Mouse (Mus musculus) C2C12 (cell line): ENCODE data around the gene Eif5a2. TPM values are rescaled to one million over a fixed set of nuclear protein-coding genes. Genes with fewer than 3 reads are reported as not detected.
"Not testable (repeated sequence)": the region's sequence is repeated elsewhere in the genome, so short reads cannot be mapped to it uniquely, and the experiment has no call there.

ENCODE experiments used
- H3K27me3 ChIP-seq: one replicate; pipeline ENCODE4 v1.6.1; 2011; ENCODE audit not compliant: control insufficient read depth, insufficient read depth, insufficient read length
- H3K36me3 ChIP-seq: one replicate; pipeline ENCODE4 v1.6.1; 2011; ENCODE audit not compliant: control insufficient read depth, insufficient read depth
- H3K4me3 ChIP-seq: one replicate; pipeline ENCODE4 v1.5.1; 2011; ENCODE audit warnings: mild to moderate bottlenecking, control low read depth; ENCODE audit not compliant: poor library complexity, insufficient read depth, severe bottlenecking
- H3K79me2 ChIP-seq: one replicate; pipeline ENCODE4 v1.6.1; 2011; ENCODE audit not compliant: control insufficient read depth, insufficient read depth
- H3K79me3 ChIP-seq: one replicate; pipeline ENCODE4 v1.6.1; 2011; ENCODE audit warnings: low read depth, control low read depth
- H3ac ChIP-seq: one replicate; pipeline ENCODE3; 2011; ENCODE audit warnings: low read depth; ENCODE audit not compliant: control insufficient read depth, insufficient read length
- CEBPB ChIP-seq: IDR thresholded peaks from one replicate; pipeline ENCODE4 v1.6.1; 2011; ENCODE audit warnings: low read depth, mild to moderate bottlenecking, control low read depth, moderate library complexity
- CTCF ChIP-seq: IDR thresholded peaks from one replicate; pipeline ENCODE4 v1.5.1; 2011; ENCODE audit not compliant: control insufficient read depth, insufficient read depth, insufficient read length
- FOSL1 ChIP-seq: IDR thresholded peaks from one replicate; pipeline ENCODE4 v1.8.0; 2011; ENCODE audit warnings: mild to moderate bottlenecking, low read length; ENCODE audit not compliant: poor library complexity, insufficient read depth, severe bottlenecking
- MAX ChIP-seq: IDR thresholded peaks from one replicate; pipeline ENCODE4 v1.6.1; 2011; ENCODE audit warnings: mild to moderate bottlenecking, control low read depth
- MYOD1 ChIP-seq: IDR thresholded peaks from one replicate; pipeline ENCODE4 v1.6.1; 2011; ENCODE audit warnings: low read depth; ENCODE audit not compliant: control insufficient read depth, insufficient read length
- MYOG ChIP-seq: IDR thresholded peaks from one replicate; pipeline ENCODE4 v1.6.1; 2011; ENCODE audit not compliant: control insufficient read depth, insufficient read length; ENCODE audit errors: extremely low read depth
- USF1 ChIP-seq: IDR thresholded peaks from one replicate; pipeline ENCODE4 v1.6.1; 2011; ENCODE audit warnings: low read depth, mild to moderate bottlenecking, control low read depth, moderate library complexity
- polyA plus RNA-seq: library from polyadenylated mRNA; unstranded; fragments of >200 nt; fragmentation: generic; extraction: Trizol; gene quantifications from one replicate; pipeline ENCODE4 v1.2.1, GENCODE M21; 2012; ENCODE audit warnings: missing spikeins

The Eif5a2 gene
- polyA plus RNA-seq, 1 experiment: 2.0 TPM

- TF ChIP-seq MYOG (no peak), FOSL1 (no peak), MYOD1 (no peak), MAX (no peak), CTCF (no peak), CEBPB (no peak), USF1 (no peak)
- no peaks in the 10 kb centered on the region for H3K36me3 ChIP-seq
- H3K79me3 ChIP-seq: no peaks in the 10 kb centered on the region
- H3K79me2 ChIP-seq: no peaks in the 10 kb centered on the region
- H3ac ChIP-seq: no peak overlapping the region
- H3K27me3 ChIP-seq: peaks cover 4% of the 10 kb centered on the region
- H3K4me3 ChIP-seq: no peak overlapping the region
Observed at GRCm38 (mm10) chr3:28748151-28748550, 32.9 kb upstream of the Eif5a2 start.

DNA sequence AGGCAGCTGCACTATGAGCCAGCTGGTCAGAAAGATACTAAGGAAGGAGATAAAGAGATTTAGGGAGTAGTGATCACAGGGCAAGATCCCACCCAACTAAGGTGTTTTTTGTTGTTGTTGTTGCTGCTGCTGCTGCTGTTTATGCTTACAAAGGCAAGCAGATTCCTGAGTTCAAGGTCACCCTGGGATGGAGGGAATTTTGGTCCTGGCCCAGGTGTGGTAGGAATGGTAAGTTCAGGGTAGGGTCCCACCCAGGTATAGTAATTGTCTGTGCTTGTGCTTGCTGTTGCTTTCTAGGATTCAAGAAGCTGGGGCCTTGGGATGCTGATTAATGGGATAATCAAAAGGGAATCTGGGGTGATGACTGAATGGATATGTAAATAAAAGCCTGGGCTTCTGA is 32.1 kb upstream of the Eif5a2 start:
- no peak for TF ChIP-seq FOSL1
- TF ChIP-seq MYOD1: no peak
- TF ChIP-seq CEBPB: no peak
- no peak for TF ChIP-seq MYOG
- TF ChIP-seq MAX: no peak
- no peak for TF ChIP-seq CTCF
- no peak overlapping the region for H3K4me3 ChIP-seq

DNA sequence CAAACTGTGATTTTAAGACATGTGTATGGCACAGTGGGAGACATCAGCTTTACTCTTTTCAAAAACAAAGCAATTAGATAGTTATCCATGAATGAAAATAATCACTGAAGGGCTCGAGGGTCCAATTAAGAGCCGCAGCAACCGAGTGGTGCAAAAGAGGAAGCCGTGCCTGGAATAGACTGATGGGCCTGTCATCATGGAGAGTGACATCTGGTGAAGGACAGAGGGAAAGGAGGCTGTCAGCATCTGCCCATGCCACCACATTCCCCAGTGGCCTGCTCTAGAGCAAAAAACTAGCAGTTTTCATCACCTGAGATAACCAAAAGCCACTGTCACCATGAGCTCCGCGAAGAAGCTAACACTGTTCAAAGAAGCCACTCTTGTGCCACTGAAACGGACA is 25.6 kb upstream of the Eif5a2 start:
- no peaks in the 10 kb centered on the region for H3K79me3 ChIP-seq
- H3K4me3 ChIP-seq: no peak overlapping the region
- H3K27me3 ChIP-seq: peaks cover 4% of the 10 kb centered on the region
- TF ChIP-seq USF1 (no peak), MYOD1 (no peak), MYOG (no peak), CTCF (no peak), FOSL1 (no peak), MAX (no peak), CEBPB (no peak)
- no peaks in the 10 kb centered on the region for H3K79me2 ChIP-seq
- no peak overlapping the region for H3ac ChIP-seq
- no peaks in the 10 kb centered on the region for H3K36me3 ChIP-seq

More for the DNA sequence above, 32.1 kb upstream of the Eif5a2 start:
- Histone ChIP-seq H3K79me3 (no peaks in the 10 kb centered on the region), H3K36me3 (no peaks in the 10 kb centered on the region), H3K27me3 (peaks cover 4% of the 10 kb centered on the region), H3K79me2 (no peaks in the 10 kb centered on the region), H3ac (no peak overlapping the region)

- no peaks in the 10 kb centered on the region for H3K79me3 ChIP-seq
- no peaks in the 10 kb centered on the region for H3K79me2 ChIP-seq
- TF ChIP-seq MAX: no peak
- TF ChIP-seq MYOD1: no peak
- TF ChIP-seq CTCF: no peak
- TF ChIP-seq FOSL1: no peak
- TF ChIP-seq CEBPB: no peak
- TF ChIP-seq USF1: no peak
- no peak for TF ChIP-seq MYOG
- no peak overlapping the region for H3ac ChIP-seq
- no peaks in the 10 kb centered on the region for H3K36me3 ChIP-seq
- no peak overlapping the region for H3K4me3 ChIP-seq
- H3K27me3 ChIP-seq: no peaks in the 10 kb centered on the region
Observed at GRCm38 (mm10) chr3:28761225-28761789, 19.8 kb upstream of the Eif5a2 start.

GRCm38 (mm10) chr3:28766935-28767334 is 14.1 kb upstream of the Eif5a2 start:
- Histone ChIP-seq H3K79me2 (no peaks in the 10 kb centered on the region), H3K27me3 (no peaks in the 10 kb centered on the region), H3K36me3 (no peaks in the 10 kb centered on the region), H3K4me3 (no peak overlapping the region), H3K79me3 (no peaks in the 10 kb centered on the region), H3ac (no peak overlapping the region)
- no peak for TF ChIP-seq CTCF
- TF ChIP-seq MYOD1: no peak
- no peak for TF ChIP-seq FOSL1
- no peak for TF ChIP-seq USF1
- no peak for TF ChIP-seq MYOG
- TF ChIP-seq CEBPB: no peak
- no peak for TF ChIP-seq MAX

- Histone ChIP-seq H3K79me2 (no peaks in the 10 kb centered on the region), H3K79me3 (no peaks in the 10 kb centered on the region), H3K36me3 (no peaks in the 10 kb centered on the region), H3ac (no peak overlapping the region), H3K4me3 (no peak overlapping the region), H3K27me3 (no peaks in the 10 kb centered on the region)
- no peak for TF ChIP-seq CEBPB
- no peak for TF ChIP-seq MYOG
- TF ChIP-seq MAX: no peak
- TF ChIP-seq FOSL1: no peak
- TF ChIP-seq USF1: no peak
- TF ChIP-seq MYOD1: no peak
- TF ChIP-seq CTCF: no peak
Observed at GRCm38 (mm10) chr3:28768222-28768621, 12.9 kb upstream of the Eif5a2 start.

GRCm38 (mm10) chr3:28772919-28773318 is 8.2 kb upstream of the Eif5a2 start:
- not testable (repeated sequence) for H3K27me3 ChIP-seq, H3K36me3 ChIP-seq, H3ac ChIP-seq, H3K79me3 ChIP-seq, H3K79me2 ChIP-seq, H3K4me3 ChIP-seq
